Mouse (Mus musculus): ENCODE data around the gene Stat1. TPM values are rescaled to one million over a fixed set of nuclear protein-coding genes. Genes with fewer than 3 reads are reported as not detected.

Gene Stat1
- polyA plus RNA-seq, 2 experiments = 8.9 to 14.1 TPM

DNA sequence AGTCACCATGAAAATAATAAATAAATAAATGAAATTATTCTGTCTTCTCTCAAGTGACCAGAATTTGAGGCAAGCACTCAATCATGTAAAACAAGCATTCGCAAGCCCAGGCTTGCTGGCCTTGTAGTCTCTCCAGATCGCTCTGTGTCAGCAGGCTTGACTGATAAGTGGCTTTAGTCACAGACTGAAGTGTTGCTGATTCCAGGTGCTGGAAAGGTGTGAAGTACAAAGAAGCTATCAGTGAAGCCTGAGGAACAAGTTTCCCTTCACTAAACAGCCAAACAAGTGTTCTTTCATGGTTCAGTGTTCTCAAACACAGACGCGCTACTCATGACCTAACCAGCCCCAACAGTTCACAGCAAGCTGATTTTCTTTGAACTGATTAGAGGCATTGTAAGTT lies 30.6 kb upstream of the Stat1 start:
- WGBS (ENCODE audit: insufficient replicate concordance) = 77% methylated on average over 4 of the region's 4 CpGs
- H3K27ac ChIP-seq = no peak overlapping the region
- no peak for DNase-seq (ENCODE audit: low read depth in 3 of 3, low spot score in 3 of 3)

DNA sequence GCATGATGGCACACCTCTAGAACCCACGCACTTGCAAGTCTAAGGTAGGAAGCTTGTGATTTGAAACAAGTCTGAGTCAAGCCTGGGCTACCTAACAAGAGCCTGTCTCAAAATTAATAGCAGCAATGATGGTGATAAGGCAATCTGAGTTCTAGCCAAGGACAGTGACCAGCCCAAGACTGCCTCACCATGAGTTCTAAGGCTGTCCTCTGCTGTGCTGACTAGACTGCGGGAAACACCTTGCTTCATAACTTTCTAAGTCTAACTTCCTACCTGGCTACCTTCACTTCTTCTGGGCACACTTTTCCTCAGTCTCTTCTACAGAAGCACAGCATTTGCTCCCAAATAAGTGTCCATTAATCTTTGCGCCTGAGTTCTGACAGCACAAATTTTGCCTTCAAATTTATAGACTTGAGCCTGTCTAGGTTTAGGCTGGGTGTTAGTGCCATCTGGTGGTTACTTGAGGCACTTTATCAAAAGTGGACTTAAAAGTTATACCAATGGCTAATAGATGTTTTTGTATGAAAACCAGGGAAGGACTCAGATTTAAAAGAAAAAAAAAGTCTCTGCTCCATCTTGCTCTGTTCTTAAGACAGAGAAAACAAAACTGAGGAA lies 20.5 kb upstream of the Stat1 start:
- H3K4me2 ChIP-seq (ENCODE audit: low read depth) = no peak overlapping the region
- TF ChIP-seq EP300 (IDR thresholded peaks at IDR 0.05; ENCODE audit: low read depth) = no peak
- peak; percentile 52 for TF ChIP-seq CTCF (IDR thresholded peaks at IDR 0.05; ENCODE audit: low read depth)
- no peaks in the 10 kb centered on the region for H3K36me3 ChIP-seq (replicated peaks; ENCODE audit: control insufficient read depth, insufficient read depth, low read depth)
- DNase-seq (ENCODE audit: low read depth in 3 of 3, low spot score in 3 of 3) = no peak
- no peaks in the 10 kb centered on the region for H3K9me3 ChIP-seq (ENCODE audit: control insufficient read depth, low read length)
- no peak overlapping the region for H3K27ac ChIP-seq
- 61% methylated on average over 3 of the region's 3 CpGs for WGBS (ENCODE audit: insufficient replicate concordance)
- H3K4me3 ChIP-seq (ENCODE audit: insufficient read depth in 1 of 2, low read depth in 2 of 2, low read length in 2 of 2) = no peak overlapping the region
- H3K9ac ChIP-seq (replicated peaks) = no peak overlapping the region
- no peaks in the 10 kb centered on the region for H3K4me1 ChIP-seq (replicated peaks; ENCODE audit: control insufficient read depth in 2 of 2, insufficient read depth in 2 of 2, low read length in 1 of 2)
- H3K27me3 ChIP-seq (ENCODE audit: control insufficient read depth, insufficient read depth, low read length) = no peaks in the 10 kb centered on the region
- no peak for ATAC-seq (ENCODE audit: insufficient read depth)

More for the DNA sequence above, 30.6 kb upstream of the Stat1 start:
- H3K4me2 ChIP-seq (ENCODE audit: low read depth) = no peak overlapping the region
- no peaks in the 10 kb centered on the region for H3K36me3 ChIP-seq (replicated peaks; ENCODE audit: control insufficient read depth, insufficient read depth, low read depth)
- H3K4me3 ChIP-seq (ENCODE audit: insufficient read depth in 1 of 2, low read depth in 2 of 2, low read length in 2 of 2) = no peak overlapping the region
- TF ChIP-seq EP300 (IDR thresholded peaks at IDR 0.05; ENCODE audit: low read depth) (no peak), CTCF (IDR thresholded peaks at IDR 0.05; ENCODE audit: low read depth) (no peak)
- H3K4me1 ChIP-seq (replicated peaks; ENCODE audit: control insufficient read depth in 2 of 2, insufficient read depth in 2 of 2, low read length in 1 of 2) = no peaks in the 10 kb centered on the region
- ATAC-seq (ENCODE audit: insufficient read depth) = no peak
- no peaks in the 10 kb centered on the region for H3K27me3 ChIP-seq (ENCODE audit: control insufficient read depth, insufficient read depth, low read length)
- no peaks in the 10 kb centered on the region for H3K9me3 ChIP-seq (ENCODE audit: control insufficient read depth, low read length)
- H3K9ac ChIP-seq (replicated peaks) = no peak overlapping the region

GRCm38 (mm10) chr1:52100496-52100895 lies 18.7 kb upstream of the Stat1 start:
- Histone ChIP-seq H3K4me3 (ENCODE audit: insufficient read depth in 1 of 2, low read depth in 2 of 2, low read length in 2 of 2) (no peak overlapping the region), H3K4me2 (ENCODE audit: low read depth) (no peak overlapping the region), H3K4me1 (replicated peaks; ENCODE audit: control insufficient read depth in 2 of 2, insufficient read depth in 2 of 2, low read length in 1 of 2) (no peaks in the 10 kb centered on the region), H3K27ac (no peak overlapping the region), H3K9me3 (ENCODE audit: control insufficient read depth, low read length) (no peaks in the 10 kb centered on the region), H3K27me3 (ENCODE audit: control insufficient read depth, insufficient read depth, low read length) (no peaks in the 10 kb centered on the region), H3K36me3 (replicated peaks; ENCODE audit: control insufficient read depth, insufficient read depth, low read depth) (no peaks in the 10 kb centered on the region), H3K9ac (replicated peaks) (no peak overlapping the region)
- no peak for TF ChIP-seq EP300 (IDR thresholded peaks at IDR 0.05; ENCODE audit: low read depth)
- peak; percentile 61 for TF ChIP-seq CTCF (IDR thresholded peaks at IDR 0.05; ENCODE audit: low read depth)
- ATAC-seq (ENCODE audit: insufficient read depth) = no peak
- WGBS (ENCODE audit: insufficient replicate concordance) = 58% methylated on average over 6 of the region's 6 CpGs
- no peak for DNase-seq (ENCODE audit: low read depth in 3 of 3, low spot score in 3 of 3)

DNA sequence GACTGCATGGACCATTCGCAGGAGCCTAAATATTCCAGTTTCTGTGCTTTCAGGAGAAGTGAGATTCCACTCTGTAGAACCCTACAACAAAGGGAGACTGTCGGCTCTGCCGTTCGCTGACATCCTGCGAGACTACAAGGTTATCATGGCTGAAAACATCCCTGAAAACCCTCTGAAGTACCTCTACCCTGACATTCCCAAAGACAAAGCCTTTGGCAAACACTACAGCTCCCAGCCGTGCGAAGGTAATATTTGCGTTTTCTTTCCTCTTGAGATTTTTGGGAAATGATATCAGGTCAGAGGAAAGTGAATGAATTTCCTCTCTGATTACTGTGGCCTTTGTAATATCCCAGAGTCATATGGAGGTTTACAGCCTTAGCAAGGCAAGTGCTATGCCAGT lies 16.4 kb upstream of the Stat1 start:
- Histone ChIP-seq H3K27me3 (ENCODE audit: control insufficient read depth, insufficient read depth, low read length) (no peaks in the 10 kb centered on the region), H3K4me2 (ENCODE audit: low read depth) (no peak overlapping the region), H3K9ac (replicated peaks) (no peak overlapping the region), H3K4me3 (ENCODE audit: insufficient read depth in 1 of 2, low read depth in 2 of 2, low read length in 2 of 2) (no peak overlapping the region), H3K27ac (no peak overlapping the region), H3K36me3 (replicated peaks; ENCODE audit: control insufficient read depth, insufficient read depth, low read depth) (no peaks in the 10 kb centered on the region), H3K4me1 (replicated peaks; ENCODE audit: control insufficient read depth in 2 of 2, insufficient read depth in 2 of 2, low read length in 1 of 2) (no peaks in the 10 kb centered on the region), H3K9me3 (ENCODE audit: control insufficient read depth, low read length) (no peaks in the 10 kb centered on the region)
- ATAC-seq (ENCODE audit: insufficient read depth) = no peak
- DNase-seq (ENCODE audit: low read depth in 3 of 3, low spot score in 3 of 3) = no peak
- TF ChIP-seq EP300 (IDR thresholded peaks at IDR 0.05; ENCODE audit: low read depth) (no peak), CTCF (IDR thresholded peaks at IDR 0.05; ENCODE audit: low read depth) (no peak)
- WGBS (ENCODE audit: insufficient replicate concordance) = 72% methylated on average over 8 of the region's 8 CpGs

GRCm38 (mm10) chr1:52107206-52107605 lies 12.0 kb upstream of the Stat1 start:
- no peak overlapping the region for H3K4me2 ChIP-seq (ENCODE audit: low read depth)
- 69% methylated on average over 11 of the region's 11 CpGs for WGBS (ENCODE audit: insufficient replicate concordance)
- H3K4me3 ChIP-seq (ENCODE audit: insufficient read depth in 1 of 2, low read depth in 2 of 2, low read length in 2 of 2) = no peak overlapping the region
- ATAC-seq (ENCODE audit: insufficient read depth) = no peak
- DNase-seq (ENCODE audit: low read depth in 3 of 3, low spot score in 3 of 3) = no peak
- no peaks in the 10 kb centered on the region for H3K36me3 ChIP-seq (replicated peaks; ENCODE audit: control insufficient read depth, insufficient read depth, low read depth)
- H3K27ac ChIP-seq = no peak overlapping the region
- H3K9me3 ChIP-seq (ENCODE audit: control insufficient read depth, low read length) = no peaks in the 10 kb centered on the region
- no peak overlapping the region for H3K9ac ChIP-seq (replicated peaks)
- TF ChIP-seq CTCF (IDR thresholded peaks at IDR 0.05; ENCODE audit: low read depth) = no peak
- no peak for TF ChIP-seq EP300 (IDR thresholded peaks at IDR 0.05; ENCODE audit: low read depth)
- no peaks in the 10 kb centered on the region for H3K4me1 ChIP-seq (replicated peaks; ENCODE audit: control insufficient read depth in 2 of 2, insufficient read depth in 2 of 2, low read length in 1 of 2)
- H3K27me3 ChIP-seq (ENCODE audit: control insufficient read depth, insufficient read depth, low read length) = no peaks in the 10 kb centered on the region
